Mouse (Mus musculus): ENCODE results near the gene Hand1. TPM values are rescaled to one million over a fixed set of nuclear protein-coding genes. Genes with fewer than 3 reads are reported as not detected.

Hand1 gene
- total RNA-seq, 2 experiments from 2014 or later = not detected

DNA sequence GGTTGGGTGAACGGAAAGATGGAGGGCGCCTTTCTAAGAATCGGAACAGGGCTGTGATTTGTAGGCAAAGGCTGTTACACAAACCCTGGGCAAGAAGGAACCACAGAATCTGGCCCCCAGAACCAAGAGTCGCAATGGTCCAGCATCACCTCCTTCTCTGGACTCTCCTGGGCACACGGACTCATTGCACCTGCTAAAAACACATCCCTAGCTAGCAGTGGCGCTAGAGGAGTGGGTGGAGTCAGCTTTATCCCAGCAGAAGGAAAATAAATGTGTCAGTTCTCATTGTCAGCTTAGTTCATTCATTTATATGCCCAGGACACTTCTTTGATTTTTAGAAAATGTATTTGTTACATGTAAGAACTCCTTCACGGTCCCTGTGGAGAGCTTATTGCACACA, 8.8 kb upstream of the Hand1 start:
- Histone ChIP-seq H3K4me3 (no peak overlapping the region), H3K27ac (no peak overlapping the region)
- DNase-seq (ENCODE audit: low spot score in 2 of 2) = no peak
- TF ChIP-seq CTCF (conservative IDR thresholded peaks at IDR 0.05) = no peak

DNA sequence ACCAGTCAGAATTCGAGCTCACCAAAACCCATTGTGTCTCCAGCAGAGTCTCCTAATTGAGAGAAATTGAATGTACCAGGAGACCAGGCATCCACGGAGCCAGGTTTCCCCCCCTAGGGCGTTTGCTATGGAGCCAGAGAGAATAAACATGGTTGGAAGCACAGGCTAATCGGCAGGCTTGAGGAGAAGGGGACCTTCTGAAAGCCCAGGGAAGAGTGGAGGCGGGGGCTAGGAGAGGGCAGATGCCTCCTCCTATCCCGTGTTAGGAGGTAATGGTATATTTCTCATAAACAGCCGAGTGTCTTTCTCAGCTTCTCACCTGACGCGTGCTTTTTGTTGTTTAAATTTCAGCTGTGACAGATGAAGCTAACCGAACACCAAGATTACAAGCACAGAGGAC, 8.4 kb upstream of the Hand1 start:
- TF ChIP-seq CTCF (conservative IDR thresholded peaks at IDR 0.05) = no peak
- DNase-seq (ENCODE audit: low spot score in 2 of 2) = no peak
- H3K4me3 ChIP-seq = no peak overlapping the region
- no peak overlapping the region for H3K27ac ChIP-seq

DNA sequence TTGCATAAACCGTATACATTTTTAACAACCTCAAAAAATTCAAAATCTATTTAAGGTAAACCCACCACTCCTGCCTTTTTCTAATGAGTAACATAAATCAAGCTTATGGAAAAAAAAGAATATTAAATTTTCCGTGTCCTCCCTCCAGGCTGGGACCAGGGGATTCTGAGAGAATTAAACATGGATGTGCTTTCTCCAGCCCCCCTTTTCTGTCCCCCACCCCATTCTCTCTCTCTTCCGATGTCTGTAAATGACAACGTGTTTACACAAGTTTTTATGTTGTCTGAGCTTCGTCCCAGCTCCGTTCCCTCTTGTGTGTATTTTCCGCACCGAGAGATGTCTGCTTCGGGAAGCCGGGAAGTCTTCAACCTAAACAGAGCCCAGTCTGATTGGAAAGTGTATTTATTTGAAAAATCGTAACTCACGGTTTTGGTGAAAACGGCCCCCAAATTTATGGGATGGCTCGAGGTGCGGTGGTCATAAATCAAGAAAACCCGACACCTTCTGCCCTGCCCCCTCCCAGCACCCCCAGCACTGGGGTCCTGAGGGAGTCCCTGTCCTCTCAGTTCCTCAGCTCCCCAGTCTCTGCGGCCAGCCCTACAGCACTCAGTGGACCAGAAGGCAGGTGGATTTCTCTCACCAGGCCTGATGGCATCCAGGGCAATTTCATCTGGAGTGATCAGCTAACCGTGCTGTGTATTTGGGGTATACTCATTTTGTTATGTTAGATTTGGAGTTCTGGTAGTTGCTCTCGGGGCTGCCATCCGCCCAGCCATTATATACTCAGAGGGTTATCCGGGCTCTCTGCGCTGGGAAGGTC, 5.5 kb upstream of the Hand1 start:
- TF ChIP-seq CTCF (conservative IDR thresholded peaks at IDR 0.05) = no peak
- no peak overlapping the region for H3K4me3 ChIP-seq
- DNase-seq (ENCODE audit: low spot score in 2 of 2) = no peak

DNA sequence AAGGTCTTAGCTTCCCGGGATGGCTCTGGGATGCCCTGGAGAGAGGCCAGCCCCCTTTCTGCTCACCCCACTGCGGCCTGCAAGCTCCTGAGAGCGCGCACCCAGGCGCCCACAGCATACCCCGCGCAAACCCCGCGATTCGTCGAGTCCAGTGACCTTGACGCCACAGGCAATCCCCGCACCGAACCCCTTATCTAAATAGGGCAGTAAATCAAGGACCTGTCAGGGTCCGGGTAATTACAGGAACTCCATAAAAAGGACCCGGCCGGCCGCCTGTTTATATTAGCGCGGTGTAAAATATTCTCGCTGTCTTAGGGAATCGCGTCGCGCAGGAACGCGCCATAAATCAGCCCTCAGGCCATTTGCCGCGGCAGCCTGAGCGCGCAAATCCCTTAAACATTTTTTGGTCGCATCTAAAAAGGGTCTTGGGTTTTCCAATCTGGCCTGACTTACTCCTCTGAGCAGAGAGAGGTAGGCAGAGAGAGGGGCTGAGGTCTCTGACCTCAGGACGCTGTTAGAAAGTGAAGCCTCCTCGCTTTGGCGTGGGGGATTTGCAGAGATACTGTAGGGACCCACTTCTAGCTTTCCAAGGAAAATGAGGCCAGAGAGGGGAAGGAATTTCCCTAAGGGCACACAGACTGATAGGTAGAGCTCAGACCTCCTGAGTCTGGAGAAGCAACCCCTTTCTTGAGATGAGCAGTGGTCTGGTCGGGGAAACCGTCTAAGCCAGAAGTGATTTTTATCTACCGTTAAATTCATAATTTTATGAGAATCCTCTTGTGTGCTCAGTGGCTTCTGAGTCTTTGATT, 4.5 kb upstream of the Hand1 start:
- Histone ChIP-seq H3K4me3 (no peak overlapping the region), H3K27ac (no peak overlapping the region)
- no peak for DNase-seq (ENCODE audit: low spot score in 2 of 2)
- no peak for TF ChIP-seq CTCF (conservative IDR thresholded peaks at IDR 0.05)

More for the DNA sequence above, 5.5 kb upstream of the Hand1 start:
- H3K27ac ChIP-seq = no peak overlapping the region

DNA sequence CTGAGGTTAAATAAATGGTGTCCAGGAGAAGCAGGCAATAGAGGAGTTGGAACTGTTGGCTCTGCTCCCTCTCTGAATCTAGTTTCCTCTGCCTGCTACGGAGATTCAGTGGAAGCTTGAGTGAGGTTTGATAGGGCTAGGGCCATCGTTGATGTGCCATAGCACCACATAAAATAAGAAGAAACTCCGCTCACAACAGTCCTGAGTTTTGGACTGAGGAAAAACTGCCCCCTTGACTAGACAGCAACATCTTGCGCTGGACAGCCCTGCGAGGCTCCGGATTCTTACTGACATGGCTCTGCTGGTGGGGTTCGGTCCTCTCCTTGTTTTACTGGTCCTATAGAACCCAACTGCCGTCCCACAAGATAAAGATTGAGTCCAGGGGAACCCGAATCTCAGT, 3.8 kb upstream of the Hand1 start:
- Histone ChIP-seq H3K27ac (no peak overlapping the region), H3K4me3 (no peak overlapping the region)
- no peak for DNase-seq (ENCODE audit: low spot score in 2 of 2)
- TF ChIP-seq CTCF (conservative IDR thresholded peaks at IDR 0.05) = no peak

DNA sequence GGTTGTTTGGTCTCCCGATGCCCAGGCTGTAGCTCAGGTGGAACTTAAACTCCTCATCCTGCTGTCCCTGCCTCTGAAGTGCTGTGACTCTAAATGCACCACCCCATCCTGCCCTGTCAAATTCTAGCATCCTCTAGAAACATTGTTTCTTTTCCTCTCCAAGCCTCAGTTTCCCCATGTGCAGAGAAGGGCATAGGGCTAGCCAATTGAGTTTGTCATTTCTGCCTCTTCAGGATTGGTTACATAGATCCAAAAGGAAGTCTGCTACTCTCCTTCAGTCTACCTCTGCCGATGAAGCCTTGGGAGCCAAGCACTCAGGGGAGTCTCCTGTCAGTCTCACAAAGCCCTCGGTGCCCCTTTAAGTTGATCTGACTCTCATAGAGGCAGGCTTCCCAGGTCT, 3.3 kb upstream of the Hand1 start:
- H3K4me3 ChIP-seq = no peak overlapping the region
- H3K27ac ChIP-seq = no peak overlapping the region
- no peak for TF ChIP-seq CTCF (conservative IDR thresholded peaks at IDR 0.05)
- DNase-seq (ENCODE audit: low spot score in 2 of 2) = no peak

DNA sequence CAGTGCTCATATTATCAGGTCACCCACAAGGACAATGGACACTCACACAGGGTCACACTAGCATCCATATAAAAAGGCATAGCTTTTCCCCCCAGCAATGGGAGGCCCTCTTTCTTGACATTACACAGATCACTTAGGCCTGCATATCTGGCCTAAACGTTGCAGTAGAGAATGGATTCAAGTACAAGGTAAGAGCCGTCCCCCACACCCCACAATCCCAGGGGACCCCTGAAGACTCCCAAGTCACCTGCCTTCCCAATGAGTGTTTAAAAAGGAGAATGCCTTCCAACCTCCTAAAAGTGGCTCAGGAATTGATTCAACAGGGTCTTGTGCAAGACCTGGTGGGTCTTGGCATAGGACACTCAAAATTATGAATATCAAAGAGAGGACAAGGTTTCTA, 2.7 kb upstream of the Hand1 start:
- no peak for TF ChIP-seq CTCF (conservative IDR thresholded peaks at IDR 0.05)
- H3K27ac ChIP-seq = no peak overlapping the region
- H3K4me3 ChIP-seq = no peak overlapping the region
- no peak for DNase-seq (ENCODE audit: low spot score in 2 of 2)

DNA sequence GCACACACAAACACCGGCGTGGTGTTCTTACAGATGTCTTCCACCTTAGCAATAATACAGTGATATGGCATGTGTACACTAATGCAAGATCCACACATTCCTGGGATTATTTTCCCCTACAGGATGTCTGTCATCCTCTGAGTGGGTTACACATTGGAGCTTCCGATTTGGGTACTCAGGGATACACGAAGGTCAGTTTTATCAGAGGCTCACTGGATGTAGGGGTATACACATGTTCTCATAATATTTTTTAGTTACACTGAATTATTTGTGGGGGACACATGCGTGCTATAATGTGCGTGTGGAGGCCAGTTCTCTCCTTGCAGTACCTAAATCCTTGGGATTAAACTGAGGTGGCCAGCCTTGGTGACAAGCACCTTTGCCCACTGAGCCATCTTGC, 1.4 kb upstream of the Hand1 start:
- DNase-seq (ENCODE audit: low spot score in 2 of 2) = no peak
- TF ChIP-seq CTCF (conservative IDR thresholded peaks at IDR 0.05) = no peak
- no peak overlapping the region for H3K27ac ChIP-seq
- H3K4me3 ChIP-seq = no peak overlapping the region

DNA sequence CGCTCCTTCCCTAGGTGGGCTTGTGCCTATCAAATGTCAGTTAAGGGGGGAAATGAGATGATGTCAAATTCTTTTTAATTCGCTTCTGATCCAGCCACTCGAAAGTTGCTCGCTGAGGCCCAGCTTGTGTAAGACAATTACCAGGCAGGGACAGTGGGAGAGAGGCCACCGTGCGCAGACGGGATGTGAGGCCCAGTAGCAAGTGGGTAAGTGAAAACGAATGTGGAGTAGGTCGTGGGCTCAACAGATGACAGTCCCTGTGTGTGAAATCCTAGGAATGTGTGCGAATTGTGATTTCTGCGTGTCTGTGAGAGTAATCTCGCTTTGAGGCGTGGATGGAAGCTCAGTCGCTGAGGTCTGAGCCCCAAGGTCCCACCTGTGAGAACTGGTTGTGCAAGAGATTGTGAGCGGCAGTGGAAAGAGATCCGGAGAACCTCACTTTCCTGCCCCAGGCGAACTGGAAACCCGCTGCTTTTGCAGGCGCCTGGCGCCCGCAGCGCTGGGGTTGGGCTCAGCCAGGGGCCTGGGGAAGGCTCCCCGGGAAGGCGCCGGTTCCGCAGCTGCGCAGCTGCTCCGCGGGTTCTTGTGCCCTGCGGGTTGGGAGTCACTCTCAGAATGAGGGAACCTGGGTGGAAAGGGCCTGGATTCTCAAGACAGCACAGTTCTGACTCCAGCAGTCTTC, 819 bp upstream of the Hand1 start:
- DNase-seq (ENCODE audit: low spot score in 2 of 2) = no peak

DNA sequence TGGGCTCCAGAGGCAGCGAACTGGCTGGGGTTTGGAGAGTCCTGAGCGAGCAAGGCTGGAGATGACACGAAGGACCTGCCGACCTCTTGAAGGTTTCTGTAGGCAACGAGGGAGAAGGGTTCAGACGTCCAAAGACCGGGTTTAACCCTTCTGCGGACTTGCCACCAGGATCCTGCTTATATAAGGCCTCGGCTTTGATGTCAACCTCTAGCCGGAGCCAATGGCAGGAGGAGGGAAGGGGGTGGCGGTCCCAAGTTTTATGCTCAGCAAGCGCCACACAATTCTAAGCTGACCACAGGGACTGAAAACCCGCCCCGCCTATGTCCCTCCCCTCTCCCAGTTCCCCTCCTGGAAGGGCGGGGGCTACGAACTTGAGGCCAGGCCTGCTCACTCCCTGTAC, 757 bp downstream of the Hand1 start:
- Histone ChIP-seq H3K27ac (no peak overlapping the region), H3K4me3 (no peak overlapping the region)
- DNase-seq (ENCODE audit: low spot score in 2 of 2) = no peak
- TF ChIP-seq CTCF (conservative IDR thresholded peaks at IDR 0.05) = no peak

More for the DNA sequence above, 819 bp upstream of the Hand1 start:
- Histone ChIP-seq H3K27ac (no peak overlapping the region), H3K4me3 (no peak overlapping the region)
- no peak for TF ChIP-seq CTCF (conservative IDR thresholded peaks at IDR 0.05)

DNA sequence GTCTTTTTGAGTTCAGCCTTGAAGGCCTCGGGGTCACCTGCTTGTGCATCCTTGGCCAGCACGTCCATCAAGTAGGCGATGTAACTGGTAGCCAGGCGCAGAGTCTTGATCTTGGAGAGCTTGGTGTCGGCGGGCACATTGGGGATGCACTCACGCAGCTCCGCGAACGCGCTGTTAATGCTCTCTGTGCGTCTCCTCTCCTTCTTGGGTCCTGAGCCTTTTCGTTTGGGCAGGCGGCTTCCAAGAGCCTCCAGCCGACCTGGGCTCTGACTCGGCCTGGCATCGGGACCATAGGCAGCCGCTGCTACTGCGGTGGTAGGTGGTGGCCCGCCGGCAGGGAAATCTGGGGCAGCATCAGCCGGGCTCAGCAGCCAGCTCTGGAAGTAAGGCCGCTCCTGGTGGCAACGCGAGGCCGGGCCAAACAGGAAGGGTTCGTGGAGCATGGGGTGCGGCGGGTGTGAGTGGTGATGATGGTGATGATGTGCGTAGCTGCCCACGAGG, 1.3 kb downstream of the Hand1 start:
- no peak for DNase-seq (ENCODE audit: low spot score in 2 of 2)
- H3K27ac ChIP-seq = no peak overlapping the region
- H3K4me3 ChIP-seq = no peak overlapping the region
- no peak for TF ChIP-seq CTCF (conservative IDR thresholded peaks at IDR 0.05)

DNA sequence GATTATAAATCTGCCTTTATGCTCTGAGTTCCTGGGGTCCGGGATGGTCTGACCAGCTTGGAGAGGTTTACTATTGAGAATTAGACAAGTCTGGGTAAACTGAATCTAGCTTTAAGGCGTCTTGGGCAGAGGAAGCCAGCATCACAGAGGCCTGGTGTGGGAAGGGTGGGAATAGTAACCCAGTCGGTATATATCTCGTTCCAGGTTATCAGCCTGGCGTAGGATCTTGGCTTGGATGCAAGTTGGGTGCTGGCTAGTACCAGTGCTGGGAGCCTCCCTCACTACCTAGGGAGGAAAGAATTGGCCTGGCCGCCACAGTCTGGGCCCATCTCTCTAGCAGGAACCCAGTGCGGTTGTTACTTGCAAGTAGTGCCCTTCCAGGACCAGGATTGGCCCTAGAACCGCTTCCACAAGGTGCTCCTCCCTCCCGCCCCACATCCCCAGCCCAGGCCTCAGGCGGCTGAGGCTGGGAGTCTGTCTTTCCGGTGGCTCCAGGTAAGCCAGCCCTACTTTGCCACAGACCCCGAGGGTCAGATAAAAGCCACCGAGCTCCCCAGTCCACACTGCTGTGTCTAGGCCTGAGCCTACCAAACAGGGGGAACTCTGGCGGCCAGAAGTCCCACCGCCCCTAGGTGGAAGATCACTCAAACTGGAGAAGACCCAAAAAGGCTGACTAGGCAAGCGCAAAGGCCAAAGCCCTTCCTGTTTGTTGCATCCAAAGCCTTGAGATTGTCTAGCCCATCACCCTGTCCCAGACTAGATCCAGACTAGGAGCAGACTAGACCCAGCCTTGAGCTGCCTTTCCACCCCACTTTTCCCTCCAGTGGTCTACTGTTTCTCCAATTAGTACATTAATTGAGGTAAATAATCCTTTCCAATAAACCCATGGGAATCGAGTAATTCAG, 2.5 kb downstream of the Hand1 start:
- DNase-seq (ENCODE audit: low spot score in 2 of 2) = no peak
- H3K27ac ChIP-seq = no peak overlapping the region
- H3K4me3 ChIP-seq = no peak overlapping the region
- TF ChIP-seq CTCF (conservative IDR thresholded peaks at IDR 0.05) = no peak
